Mouse (Mus musculus) G1E (cell line): Measurements from ENCODE around the gene Vps13d. TPM values are rescaled to one million over a fixed set of nuclear protein-coding genes. Genes with fewer than 3 reads are reported as not detected.

ENCODE experiments used
- ATAC-seq: 2 replicates; pipeline ENCODE4 v1.8.0; 2016; ENCODE audit warnings: mild to moderate bottlenecking; ENCODE audit not compliant: insufficient number of reproducible peaks, poor library complexity, low FRiP score, severe bottlenecking; ENCODE audit errors: extremely low read depth
- DNase-seq: peaks from one replicate; pipeline ENCODE4 v3.0.0; 2012; ENCODE audit warnings: low spot score
- H3K27me3 ChIP-seq: 2 replicates; pipeline ENCODE4 v1.6.1; 2012; ENCODE audit warnings: mild to moderate bottlenecking, low read length, inconsistent platforms; ENCODE audit not compliant: insufficient read depth
- H3K36me3 ChIP-seq: replicated peaks from 2 replicates; pipeline ENCODE3; 2012; ENCODE audit warnings: mild to moderate bottlenecking, inconsistent platforms
- H3K4me1 ChIP-seq: 2 replicates; pipeline ENCODE4 v1.6.1; 2012; ENCODE audit warnings: low read depth, low read length, inconsistent platforms, mixed read lengths; ENCODE audit not compliant: insufficient read depth
- H3K4me3 ChIP-seq: 2 replicates; pipeline ENCODE4 v1.5.1; 2012; ENCODE audit warnings: low read depth, mild to moderate bottlenecking, inconsistent platforms, low read length, moderate library complexity, mixed read lengths
- H3K9me3 ChIP-seq: replicated peaks from 2 replicates; pipeline ENCODE4 v1.6.1; 2012; ENCODE audit warnings: inconsistent platforms
- CTCF ChIP-seq: IDR thresholded peaks from 2 replicates; pipeline ENCODE4 v1.5.1; 2012; ENCODE audit warnings: low read depth, low read length, inconsistent platforms, mixed read lengths
- GATA1 ChIP-seq: IDR thresholded peaks from 2 replicates; pipeline ENCODE4 v1.6.1; 2012; ENCODE audit warnings: borderline replicate concordance, low read length, inconsistent platforms, mixed read lengths
- GATA2 ChIP-seq: IDR thresholded peaks from 2 replicates; pipeline ENCODE4 v1.6.1; 2012; ENCODE audit warnings: low read depth, low read length, inconsistent platforms, borderline replicate concordance
- POLR2AphosphoS5 ChIP-seq: IDR thresholded peaks from 2 replicates; pipeline ENCODE4 v1.6.1; 2012; ENCODE audit warnings: low read depth, low read length, inconsistent platforms; ENCODE audit not compliant: insufficient replicate concordance
- TAL1 ChIP-seq: conservative IDR thresholded peaks from 2 replicates; pipeline ENCODE4 v1.6.1; 2012; ENCODE audit warnings: low read depth, low read length, inconsistent platforms, mixed read lengths
- polyA plus RNA-seq: library from polyadenylated mRNA; stranded (reverse); fragments of >175 nt; gene quantifications from 2 replicates; pipeline ENCODE4 v1.2.3, GENCODE M21; 2012
- total RNA-seq, 2 experiments: library from RNA; stranded (forward) in 1 of 2; stranded (reverse) in 1 of 2; fragments of 200-1000 nt in 1 of 2; fragments of >200 nt in 1 of 2; fragmentation: Nextera tagmentation in 1 of 2; gene quantifications; 2 replicates each; pipeline ENCODE4 v1.2.3; 2014 to 2017

The Vps13d gene
- total and polyA plus RNA-seq, 3 experiments = 7.7 to 38.8 (median 34.7) TPM

DNA sequence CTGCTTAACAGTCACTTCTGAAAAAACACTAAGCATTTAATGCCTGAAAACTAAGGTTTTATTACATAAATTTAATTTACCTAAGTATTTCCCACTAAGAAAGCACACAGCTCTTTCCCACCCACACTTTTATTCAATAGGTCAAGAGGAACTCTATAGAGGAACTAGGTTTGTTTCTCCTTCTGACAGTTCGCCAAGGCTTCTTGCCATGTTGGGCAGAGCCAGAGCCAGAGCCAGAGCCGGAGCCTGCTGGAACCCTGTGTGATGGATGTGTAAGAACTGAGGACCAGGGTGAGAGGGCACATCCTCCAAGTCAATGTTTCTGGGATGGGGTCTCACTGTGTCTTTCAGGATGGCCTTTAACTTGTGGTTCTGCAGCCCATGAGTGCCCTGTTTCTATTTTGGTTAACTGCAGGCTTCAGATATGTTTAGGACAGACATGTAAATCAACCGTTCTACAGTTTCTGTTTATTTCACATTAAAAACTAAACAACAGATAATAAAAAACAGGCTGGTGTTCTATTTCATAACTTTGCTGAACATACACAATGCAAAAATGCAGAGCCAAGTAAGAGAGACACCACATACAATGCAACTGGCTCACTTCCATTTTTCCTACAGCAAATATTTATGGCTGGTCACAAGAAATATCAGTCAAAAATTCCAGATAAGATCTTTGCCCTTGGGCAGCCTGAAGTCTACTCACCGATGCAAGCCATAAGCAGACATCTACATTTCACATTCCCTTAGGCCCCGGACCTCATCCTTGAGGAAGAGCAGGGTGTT, 157.0 kb downstream of the Vps13d start:
- H3K27me3 ChIP-seq = no peaks in the 10 kb centered on the region
- peaks cover 63% of the 10 kb centered on the region for H3K36me3 ChIP-seq
- peaks cover 54% of the 10 kb centered on the region for H3K4me1 ChIP-seq
- DNase-seq = no peak
- H3K4me3 ChIP-seq = no peak overlapping the region
- no peak for ATAC-seq
- no peak for TF ChIP-seq POLR2AphosphoS5
- no peak for TF ChIP-seq TAL1
- no peak for TF ChIP-seq CTCF
- TF ChIP-seq GATA2 = no peak
- TF ChIP-seq GATA1 = no peak
- H3K9me3 ChIP-seq = no peaks in the 10 kb centered on the region

DNA sequence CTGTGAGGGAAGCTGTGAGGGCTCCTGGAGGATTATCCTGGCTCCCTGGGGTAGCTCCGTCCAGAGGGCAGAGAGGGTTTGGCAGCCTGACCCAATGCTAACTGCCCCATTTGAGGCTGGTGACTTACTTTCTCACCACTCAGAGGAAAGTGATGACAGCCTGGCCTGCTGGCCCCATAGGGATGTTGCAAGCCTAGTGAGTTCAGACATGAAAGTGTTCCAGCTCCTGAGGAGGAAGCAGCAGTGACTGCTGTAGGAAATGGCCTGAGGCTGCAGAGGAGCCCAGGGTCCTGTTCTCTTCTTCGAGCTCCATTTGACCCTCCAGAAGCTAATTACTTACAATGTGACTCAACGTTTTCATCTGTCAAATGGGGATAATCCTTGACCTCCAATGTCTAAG, 157.8 kb downstream of the Vps13d start:
- H3K4me3 ChIP-seq = no peak overlapping the region
- peaks cover 57% of the 10 kb centered on the region for H3K36me3 ChIP-seq
- ATAC-seq (no peak), DNase-seq (no peak)
- H3K9me3 ChIP-seq = no peaks in the 10 kb centered on the region
- TF ChIP-seq GATA1 (no peak), CTCF (no peak), POLR2AphosphoS5 (no peak), TAL1 (no peak), GATA2 (no peak)
- peaks cover 62% of the 10 kb centered on the region for H3K4me1 ChIP-seq
- no peaks in the 10 kb centered on the region for H3K27me3 ChIP-seq

DNA sequence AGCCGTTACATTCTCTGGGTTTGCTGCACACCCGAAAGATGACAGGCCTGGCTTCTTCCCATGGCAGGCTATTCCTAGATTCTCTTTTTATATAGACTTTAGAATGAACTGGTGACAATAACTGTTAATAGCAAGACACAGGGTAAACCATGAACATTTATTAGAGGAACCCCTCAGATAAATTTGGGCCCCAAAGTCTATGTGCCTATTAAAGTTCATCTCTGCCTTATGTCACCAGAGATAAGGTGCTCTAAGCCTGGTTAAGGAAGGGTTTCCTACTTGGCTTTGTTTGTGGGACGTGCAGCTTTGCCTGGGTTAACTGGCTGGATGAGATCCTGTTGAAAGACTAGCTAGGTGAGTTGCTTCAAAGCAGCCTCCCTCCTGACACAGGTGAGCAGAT, 159.4 kb downstream of the Vps13d start:
- H3K9me3 ChIP-seq = no peaks in the 10 kb centered on the region
- H3K27me3 ChIP-seq = no peaks in the 10 kb centered on the region
- peaks cover 73% of the 10 kb centered on the region for H3K4me1 ChIP-seq
- ATAC-seq (peak; percentile 16), DNase-seq (peak; percentile 53)
- TF ChIP-seq TAL1 = peak; percentile 49
- TF ChIP-seq POLR2AphosphoS5 = no peak
- peak overlapping the region; percentile 63; the same call in 1 of the 2 replicates for H3K4me3 ChIP-seq
- peaks cover 54% of the 10 kb centered on the region for H3K36me3 ChIP-seq

DNA sequence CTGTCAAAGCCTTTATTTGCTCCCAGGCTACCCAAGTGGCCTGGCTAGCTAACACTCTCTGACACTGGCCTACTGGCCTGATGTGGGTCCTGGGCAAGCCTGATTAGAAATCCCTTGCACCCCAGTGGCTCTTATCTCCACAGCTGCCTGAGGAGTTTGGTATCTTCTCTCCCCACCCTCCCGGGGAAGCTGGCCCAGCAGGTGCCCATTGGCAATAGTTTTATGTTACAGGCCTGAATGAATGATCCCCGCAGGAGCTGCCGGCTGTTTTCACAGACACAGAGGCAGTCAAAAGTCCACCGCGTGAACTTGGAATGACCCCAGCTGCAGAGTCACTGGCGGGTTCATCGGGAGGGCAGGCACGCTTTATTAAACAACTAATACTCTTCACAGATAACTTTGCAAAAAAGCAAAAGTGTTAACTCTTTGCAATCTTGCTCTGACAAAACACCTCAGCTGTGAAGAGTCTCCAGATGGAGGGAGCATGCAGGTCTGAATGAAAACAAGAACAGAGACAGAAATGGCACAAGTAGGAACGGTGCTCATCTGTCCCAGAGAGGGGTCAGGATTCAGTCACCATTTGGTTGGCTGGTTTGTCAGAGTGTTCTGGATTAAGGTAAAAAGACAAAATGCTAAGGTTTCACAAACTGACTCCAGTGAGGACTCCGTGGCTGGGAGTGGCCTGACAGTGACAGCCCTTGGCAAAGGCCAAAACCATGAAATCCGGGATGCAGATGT, 160.1 kb downstream of the Vps13d start:
- Histone ChIP-seq H3K36me3 (peaks cover 52% of the 10 kb centered on the region), H3K27me3 (no peaks in the 10 kb centered on the region), H3K9me3 (no peaks in the 10 kb centered on the region), H3K4me3 (peak overlapping the region; percentile 63; the same call in 1 of the 2 replicates), H3K4me1 (peaks cover 73% of the 10 kb centered on the region)
- TF ChIP-seq GATA2 = peak; percentile 53; the same call in 1 of the 2 replicates
- no peak for TF ChIP-seq POLR2AphosphoS5
- TF ChIP-seq CTCF = no peak
- TF ChIP-seq GATA1 = no peak
- TF ChIP-seq TAL1 = peak; percentile 91
- DNase-seq (peak; percentile 59), ATAC-seq (peak; percentile 77)

DNA sequence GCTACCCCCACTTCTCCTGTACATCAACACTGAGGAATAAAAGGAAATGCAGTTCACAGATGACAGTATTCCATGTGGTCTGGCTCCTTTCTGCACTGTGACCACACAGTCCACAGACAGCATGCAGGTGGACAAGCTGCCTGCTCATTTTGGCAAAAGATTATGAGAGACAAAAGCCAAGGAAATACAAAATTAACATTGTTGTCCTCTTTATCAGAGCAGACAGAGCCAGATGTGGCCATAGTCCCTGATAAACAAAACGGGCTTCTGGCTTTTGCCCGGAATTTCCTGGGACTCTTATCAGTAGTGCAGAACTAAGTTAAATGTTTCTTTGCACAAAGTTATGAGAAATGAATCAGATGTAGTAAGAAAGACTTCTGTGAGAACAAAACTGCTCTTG, 161.4 kb downstream of the Vps13d start:
- H3K4me3 ChIP-seq = no peak overlapping the region; the same call in 1 of the 2 replicates
- H3K27me3 ChIP-seq = no peaks in the 10 kb centered on the region
- DNase-seq (peak; percentile 45), ATAC-seq (peak; percentile 58)
- peaks cover 68% of the 10 kb centered on the region for H3K4me1 ChIP-seq
- TF ChIP-seq GATA2 = no peak
- TF ChIP-seq TAL1 = peak; percentile 91
- TF ChIP-seq POLR2AphosphoS5 = no peak
- TF ChIP-seq CTCF = no peak
- peaks cover 47% of the 10 kb centered on the region for H3K36me3 ChIP-seq
- H3K9me3 ChIP-seq = no peaks in the 10 kb centered on the region

DNA sequence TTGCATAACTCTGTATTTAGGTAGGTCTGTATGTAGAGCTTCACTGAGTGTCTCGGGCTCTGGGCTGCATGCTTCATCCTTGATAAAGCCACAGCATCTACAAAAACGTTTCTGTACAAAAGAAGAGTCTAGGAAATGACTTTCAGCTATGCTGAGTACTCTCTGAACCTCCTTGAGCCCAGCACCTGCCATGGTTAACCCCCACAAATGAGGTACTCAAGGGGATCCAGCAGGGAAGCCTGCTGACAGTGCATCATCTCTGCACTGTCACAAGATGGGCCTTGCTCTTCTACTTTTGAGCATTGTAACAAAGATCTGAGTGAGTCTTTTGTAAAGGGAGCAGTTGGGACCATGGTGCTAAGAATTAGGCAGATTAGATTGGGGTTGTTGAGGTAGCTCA, 162.2 kb downstream of the Vps13d start:
- Histone ChIP-seq H3K4me3 (no peak overlapping the region; the same call in 1 of the 2 replicates), H3K27me3 (no peaks in the 10 kb centered on the region), H3K9me3 (no peaks in the 10 kb centered on the region), H3K36me3 (peaks cover 46% of the 10 kb centered on the region), H3K4me1 (peaks cover 65% of the 10 kb centered on the region)
- DNase-seq = no peak
- no peak for ATAC-seq
- no peak for TF ChIP-seq POLR2AphosphoS5
- no peak for TF ChIP-seq CTCF
- TF ChIP-seq GATA1 = no peak
- TF ChIP-seq TAL1 = no peak
- TF ChIP-seq GATA2 = no peak
